Mouse (Mus musculus): ENCODE measurements around the gene Ankrd44.

DNA sequence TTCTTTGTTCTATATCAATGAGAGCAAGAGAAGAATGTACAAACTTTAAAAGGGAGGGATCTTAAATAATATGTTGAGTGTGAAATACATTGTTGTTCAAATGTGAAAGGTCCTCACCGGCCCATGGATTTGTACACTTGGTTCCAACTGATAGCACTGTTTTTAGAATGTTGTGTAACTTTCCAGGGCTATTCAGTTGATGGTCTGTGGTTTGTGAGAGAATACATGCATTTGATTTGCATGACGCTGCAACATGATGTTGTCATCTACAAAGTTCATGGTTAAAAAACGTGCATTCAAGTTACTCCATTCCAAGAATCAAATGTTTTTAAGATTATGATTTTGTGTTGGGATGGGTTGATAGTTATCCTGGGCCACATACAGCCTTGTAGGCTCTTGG lies 214.6 kb downstream of the Ankrd44 start:
- TF ChIP-seq POLR2A (IDR thresholded peaks at IDR 0.05; ENCODE audit: insufficient read length, low read depth) (no peak), MAX (IDR thresholded peaks at IDR 0.05; ENCODE audit: low read depth) (no peak), MYOG (IDR thresholded peaks at IDR 0.05; ENCODE audit: control insufficient read depth in 1 of 3, insufficient read depth in 1 of 3, insufficient read length in 2 of 3, low read depth in 2 of 3) (no peak), POLR2AphosphoS2 (IDR thresholded peaks at IDR 0.05; ENCODE audit: insufficient read length, low read depth) (no peak), TCF3 (IDR thresholded peaks at IDR 0.05; ENCODE audit: insufficient read length, low read depth) (no peak), USF1 (IDR thresholded peaks at IDR 0.05; ENCODE audit: low read depth) (no peak), TCF12 (IDR thresholded peaks at IDR 0.05; ENCODE audit: insufficient read depth, poor library complexity, severe bottlenecking) (no peak), E2F4 (IDR thresholded peaks at IDR 0.05; ENCODE audit: insufficient read depth) (no peak), REST (IDR thresholded peaks at IDR 0.05; ENCODE audit: insufficient read depth, insufficient read length) (no peak)

Data from myocyte (in vitro differentiated cells).